Mouse (Mus musculus) limb, embryonic 14.5 days (tissue): Measurements from ENCODE around the gene Tufm. TPM values are rescaled to one million over a fixed set of nuclear protein-coding genes. Genes with fewer than 3 reads are reported as not detected.

Experiments
- ATAC-seq: fragments of 200-750 bp; cut with Nextera tagmentation; 2 replicates; pipeline ENCODE4 v1.8.0; 2017; ENCODE audit warnings: low read depth, moderate number of reproducible peaks, moderate TSS enrichment; ENCODE audit not compliant: low FRiP score
- DNase-seq: peaks from one replicate; pipeline ENCODE4 v3.0.0-alpha.2; 2015; ENCODE audit warnings: low spot score
- H3K27ac ChIP-seq: fragments of 300-500 bp; sonication (generic); replicated peaks from 2 replicates; pipeline ENCODE4 v1.5.1; 2014; ENCODE audit warnings: low read depth, mild to moderate bottlenecking, low read length, moderate library complexity, mixed read lengths
- H3K27me3 ChIP-seq: fragments of 300-500 bp; sonication (generic); 2 replicates; pipeline ENCODE4 v1.6.1; 2014; ENCODE audit warnings: low read length, mixed read lengths; ENCODE audit not compliant: control insufficient read depth, insufficient read depth
- H3K36me3 ChIP-seq: fragments of 300-500 bp; sonication (generic); 2 replicates; pipeline ENCODE4 v1.6.1; 2014; ENCODE audit warnings: mild to moderate bottlenecking, low read length, moderate library complexity, mixed read lengths; ENCODE audit not compliant: control insufficient read depth, insufficient read depth
- H3K4me1 ChIP-seq: fragments of 300-500 bp; sonication (generic); 2 replicates; pipeline ENCODE4 v1.6.1; 2014; ENCODE audit warnings: antibody characterized with exemption, low read length, mixed read lengths; ENCODE audit not compliant: control insufficient read depth, insufficient read depth
- H3K4me2 ChIP-seq: fragments of 300-500 bp; sonication (generic); replicated peaks from 2 replicates; pipeline ENCODE4 v1.6.1; 2014; ENCODE audit warnings: low read depth, mild to moderate bottlenecking, low read length, moderate library complexity; ENCODE audit not compliant: severe bottlenecking
- H3K4me3 ChIP-seq: fragments of 300-500 bp; sonication (generic); replicated peaks from 2 replicates; pipeline ENCODE4 v1.5.1; 2014; ENCODE audit warnings: low read length
- H3K9ac ChIP-seq: fragments of 300-500 bp; sonication (generic); 2 replicates; pipeline ENCODE4 v1.6.1; 2014; ENCODE audit warnings: mild to moderate bottlenecking, low read depth, low read length, moderate library complexity; ENCODE audit not compliant: severe bottlenecking
- H3K9me3 ChIP-seq: fragments of 300-500 bp; sonication (generic); 2 replicates; pipeline ENCODE4 v1.6.1; 2016; ENCODE audit warnings: low read length; ENCODE audit not compliant: control insufficient read depth
- POLR2A ChIP-seq: fragments of 200-500 bp; IDR thresholded peaks from 2 replicates; pipeline ENCODE4 v1.8.0; 2012; ENCODE audit warnings: inconsistent platforms, mild to moderate bottlenecking, moderate library complexity, borderline replicate concordance; ENCODE audit not compliant: insufficient read depth, insufficient read length; ENCODE audit errors: extremely low read depth
- WGBS: fragments of 180-500 bp; shearing (Covaris S2); extraction: QIAGEN DNeasy Blood & Tissue Kit; methylation state at CpG from one replicate; pipeline ENCODE4 v1.1.7; 2014; 5-methylcytosine and 5-hydroxymethylcytosine counted together
- polyA plus RNA-seq, 2 experiments: library from polyadenylated mRNA; depleted of rRNA in 1 of 2; stranded (reverse) in 1 of 2; unstranded in 1 of 2; fragments of >200 nt; fragmentation: Nextera tagmentation in 1 of 2; extraction: Ambion mirVana in 1 of 2; gene quantifications; 2 replicates each; pipeline versions ENCODE4 v1.2.1 to v1.2.3; 2012 to 2014

The Tufm gene
- polyA plus RNA-seq, 2 experiments = 111 to 125 TPM

GRCm38 (mm10) chr7:126448481-126448880 lies 38.7 kb upstream of the Tufm start:
- ATAC-seq (no peak), DNase-seq (no peak)
- Histone ChIP-seq H3K4me2 (no peak overlapping the region), H3K27ac (no peak overlapping the region), H3K4me1 (no peaks in the 10 kb centered on the region), H3K27me3 (no peaks in the 10 kb centered on the region), H3K4me3 (no peak overlapping the region), H3K9me3 (no peaks in the 10 kb centered on the region), H3K9ac (no peak overlapping the region), H3K36me3 (peaks cover 45% of the 10 kb centered on the region)
- no peak for TF ChIP-seq POLR2A
- WGBS = 92% methylated on average over 19 of the region's 19 CpGs

GRCm38 (mm10) chr7:126449991-126450390 lies 37.2 kb upstream of the Tufm start:
- Histone ChIP-seq H3K27me3 (no peaks in the 10 kb centered on the region), H3K27ac (no peak overlapping the region), H3K9ac (no peak overlapping the region), H3K36me3 (peaks cover 32% of the 10 kb centered on the region), H3K4me3 (no peak overlapping the region), H3K9me3 (no peaks in the 10 kb centered on the region), H3K4me1 (no peaks in the 10 kb centered on the region), H3K4me2 (no peak overlapping the region)
- ATAC-seq (no peak), DNase-seq (no peak)
- no peak for TF ChIP-seq POLR2A
- 91% methylated on average over 18 of the region's 18 CpGs for WGBS

- no peak for DNase-seq
- Histone ChIP-seq H3K4me3 (no peak overlapping the region), H3K4me1 (no peaks in the 10 kb centered on the region), H3K4me2 (no peak overlapping the region), H3K27ac (no peak overlapping the region), H3K36me3 (peaks cover 26% of the 10 kb centered on the region), H3K9me3 (no peaks in the 10 kb centered on the region), H3K9ac (no peak overlapping the region), H3K27me3 (no peaks in the 10 kb centered on the region)
- 88% methylated on average over 6 of the region's 6 CpGs for whole genome bisulfite sequencing
- ATAC-seq = no peak
- no peak for TF ChIP-seq POLR2A
Measured at GRCm38 (mm10) chr7:126450641-126451040, 36.5 kb upstream of the Tufm start.

- no peaks in the 10 kb centered on the region for H3K27me3 ChIP-seq
- 94% methylated on average over 3 of the region's 3 CpGs for WGBS
- H3K9ac ChIP-seq = no peak overlapping the region
- peaks cover 11% of the 10 kb centered on the region; the same call in 1 of the 2 replicates for H3K36me3 ChIP-seq
- no peak overlapping the region for H3K4me3 ChIP-seq
- no peak for DNase-seq
- H3K4me2 ChIP-seq = no peak overlapping the region
- H3K9me3 ChIP-seq = no peaks in the 10 kb centered on the region
- no peak for ATAC-seq
- no peak for TF ChIP-seq POLR2A
- no peaks in the 10 kb centered on the region for H3K4me1 ChIP-seq
- no peak overlapping the region for H3K27ac ChIP-seq
Measured at GRCm38 (mm10) chr7:126452244-126452643, 34.9 kb upstream of the Tufm start.

GRCm38 (mm10) chr7:126453861-126454260 lies 33.3 kb upstream of the Tufm start:
- H3K9me3 ChIP-seq = no peaks in the 10 kb centered on the region
- H3K36me3 ChIP-seq = 0 out of 2 replicates have a peak, but pooled peaks cover 2% of the 10 kb centered on the region
- H3K4me2 ChIP-seq = no peak overlapping the region
- no peak overlapping the region for H3K4me3 ChIP-seq
- TF ChIP-seq POLR2A = no peak
- H3K27me3 ChIP-seq = no peaks in the 10 kb centered on the region
- no peak for ATAC-seq
- no peak overlapping the region for H3K9ac ChIP-seq
- no peak for DNase-seq
- H3K27ac ChIP-seq = no peak overlapping the region
- WGBS = 38% methylated on average over 7 of the region's 7 CpGs
- no peaks in the 10 kb centered on the region for H3K4me1 ChIP-seq

GRCm38 (mm10) chr7:126455242-126455641 lies 31.9 kb upstream of the Tufm start:
- no peak for DNase-seq
- 77% methylated on average over 2 of the region's 2 CpGs for WGBS
- no peak for ATAC-seq

More at GRCm38 (mm10) chr7:126455242-126455641, 31.9 kb upstream of the Tufm start:
- no peak for TF ChIP-seq POLR2A
- Histone ChIP-seq H3K27ac (no peak overlapping the region), H3K9me3 (no peaks in the 10 kb centered on the region), H3K4me2 (no peak overlapping the region), H3K9ac (no peak overlapping the region), H3K4me3 (no peak overlapping the region), H3K4me1 (0 out of 2 replicates have a peak, but pooled peaks cover under 1% of the 10 kb centered on the region), H3K36me3 (no peaks in the 10 kb centered on the region), H3K27me3 (no peaks in the 10 kb centered on the region)
